Mouse (Mus musculus): ENCODE data around the gene Rab29. TPM values are rescaled to one million over a fixed set of nuclear protein-coding genes. Genes with fewer than 3 reads are reported as not detected.
A peak's percentile ranks its signal among the peaks of the same experiment; 100 is the strongest.

Rab29 gene
- polyA plus RNA-seq, 1 experiment from 2014 or later: 20.1 TPM

- H3K4me2 ChIP-seq (replicated peaks; ENCODE audit: low read depth, low read length): peak overlapping the region; percentile 82
- peak; percentile 88 for ATAC-seq (ENCODE audit: low FRiP score, low TSS enrichment)
- H3K9ac ChIP-seq (replicated peaks; ENCODE audit: low read length): peak overlapping the region; percentile 99
- 0 out of 2 replicates have a peak, but pooled peaks cover under 1% of the 10 kb centered on the region for H3K36me3 ChIP-seq (ENCODE audit: insufficient read depth, low read length)
- peak overlapping the region; percentile 98 for H3K27ac ChIP-seq (ENCODE audit: low read length)
- WGBS: under 1% methylated on average over 76 of the region's 88 CpGs
- H3K4me1 ChIP-seq (ENCODE audit: insufficient read depth, low read length): peaks cover 17% of the 10 kb centered on the region
- peak overlapping the region; percentile 97 for H3K4me3 ChIP-seq (ENCODE audit: low read length)
- peaks cover 5% of the 10 kb centered on the region; the same call in 1 of the 2 replicates for H3K27me3 ChIP-seq (ENCODE audit: insufficient read depth, low read length)
- H3K9me3 ChIP-seq (ENCODE audit: low read length): no peaks in the 10 kb centered on the region
These were observed 43.9 kb downstream of the Rab29 start for GRCm38 (mm10) chr1:131910674-131911558.

GRCm38 (mm10) chr1:131917634-131918033 is 50.6 kb downstream of the Rab29 start:
- no peak overlapping the region for H3K4me3 ChIP-seq (ENCODE audit: low read length)
- no peak overlapping the region for H3K27ac ChIP-seq (ENCODE audit: low read length)
- WGBS: 58% methylated on average over 6 of the region's 6 CpGs
- H3K27me3 ChIP-seq (ENCODE audit: insufficient read depth, low read length): no peaks in the 10 kb centered on the region
- no peak overlapping the region for H3K9ac ChIP-seq (replicated peaks; ENCODE audit: low read length)
- no peak for ATAC-seq (ENCODE audit: low FRiP score, low TSS enrichment)
- no peaks in the 10 kb centered on the region for H3K9me3 ChIP-seq (ENCODE audit: low read length)
- H3K4me1 ChIP-seq (ENCODE audit: insufficient read depth, low read length): peaks cover 9% of the 10 kb centered on the region
- H3K4me2 ChIP-seq (replicated peaks; ENCODE audit: low read depth, low read length): no peak overlapping the region
- H3K36me3 ChIP-seq (ENCODE audit: insufficient read depth, low read length): peaks cover 31% of the 10 kb centered on the region

- no peak overlapping the region for H3K27ac ChIP-seq (ENCODE audit: low read length)
- no peak overlapping the region for H3K4me2 ChIP-seq (replicated peaks; ENCODE audit: low read depth, low read length)
- no peaks in the 10 kb centered on the region for H3K27me3 ChIP-seq (ENCODE audit: insufficient read depth, low read length)
- peaks cover 9% of the 10 kb centered on the region for H3K4me1 ChIP-seq (ENCODE audit: insufficient read depth, low read length)
- peaks cover 44% of the 10 kb centered on the region for H3K36me3 ChIP-seq (ENCODE audit: insufficient read depth, low read length)
- no peaks in the 10 kb centered on the region for H3K9me3 ChIP-seq (ENCODE audit: low read length)
- 90% methylated on average over 2 of the region's 2 CpGs for WGBS
- ATAC-seq (ENCODE audit: low FRiP score, low TSS enrichment): no peak
- H3K4me3 ChIP-seq (ENCODE audit: low read length): no peak overlapping the region
- no peak overlapping the region for H3K9ac ChIP-seq (replicated peaks; ENCODE audit: low read length)
These were observed 52.0 kb downstream of the Rab29 start for GRCm38 (mm10) chr1:131919052-131919451.

DNA sequence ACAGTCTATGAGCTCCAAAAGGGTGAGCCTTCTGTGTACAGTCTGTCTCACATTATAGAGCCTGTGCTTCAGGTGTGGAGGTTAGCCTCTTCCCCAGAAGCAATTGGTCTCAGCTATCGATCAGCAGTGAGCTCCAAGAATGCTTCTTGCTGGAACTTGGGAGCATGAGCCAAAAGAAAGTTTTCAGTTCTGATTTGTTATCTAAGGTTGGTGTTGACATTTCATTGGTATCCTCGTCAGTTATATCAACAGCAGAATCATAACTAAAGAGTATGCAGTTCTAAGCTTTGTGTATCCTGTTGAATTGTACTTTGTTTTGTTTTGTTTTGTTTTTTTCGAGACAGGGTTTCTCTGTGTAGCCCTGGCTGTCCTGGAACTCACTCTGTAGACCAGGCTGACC is 55.1 kb downstream of the Rab29 start:
- Histone ChIP-seq H3K36me3 (ENCODE audit: insufficient read depth, low read length) (peaks cover 62% of the 10 kb centered on the region), H3K4me3 (ENCODE audit: low read length) (no peak overlapping the region), H3K4me2 (replicated peaks; ENCODE audit: low read depth, low read length) (no peak overlapping the region), H3K4me1 (ENCODE audit: insufficient read depth, low read length) (0 out of 2 replicates have a peak, but pooled peaks cover 3% of the 10 kb centered on the region), H3K9me3 (ENCODE audit: low read length) (no peaks in the 10 kb centered on the region), H3K27ac (ENCODE audit: low read length) (no peak overlapping the region), H3K27me3 (ENCODE audit: insufficient read depth, low read length) (no peaks in the 10 kb centered on the region), H3K9ac (replicated peaks; ENCODE audit: low read length) (no peak overlapping the region)
- WGBS: 94% methylated on average over 3 of the region's 3 CpGs
- no peak for ATAC-seq (ENCODE audit: low FRiP score, low TSS enrichment)

Other genes starting within 250 kb of the Rab29 start
- gene Ctse, start 228.9 kb upstream of the Rab29 start, polyA plus RNA-seq (2015; fragmentation: Nextera tagmentation; extraction: Ambion mirVana): 11.4 and 14.1 TPM in 2 replicates
- gene Rab7b, start 178.5 kb upstream of the Rab29 start, polyA plus RNA-seq (2015; fragmentation: Nextera tagmentation; extraction: Ambion mirVana): 2.1 TPM in 2 replicates
- gene Slc26a9, start 123.2 kb upstream of the Rab29 start, polyA plus RNA-seq (2015; fragmentation: Nextera tagmentation; extraction: Ambion mirVana): 0.16 and 0.33 TPM in 2 replicates
- 4.2 and 5.0 TPM in 2 replicates for gene Pm20d1, start 69.8 kb upstream of the Rab29 start, polyA plus RNA-seq (2015; fragmentation: Nextera tagmentation; extraction: Ambion mirVana)
- gene Slc41a1, start 39.7 kb upstream of the Rab29 start, polyA plus RNA-seq (2015; fragmentation: Nextera tagmentation; extraction: Ambion mirVana): 16.0 and 16.1 TPM in 2 replicates
- 77.9 and 83.0 TPM in 2 replicates for gene Nucks1, start 43.3 kb downstream of the Rab29 start, polyA plus RNA-seq (2015; fragmentation: Nextera tagmentation; extraction: Ambion mirVana)
- gene Slc45a3, start 95.7 kb downstream of the Rab29 start, polyA plus RNA-seq (2015; fragmentation: Nextera tagmentation; extraction: Ambion mirVana): 8.6 and 9.7 TPM in 2 replicates
- 19.0 and 23.2 TPM in 2 replicates for gene Elk4, start 140.4 kb downstream of the Rab29 start, polyA plus RNA-seq (2015; fragmentation: Nextera tagmentation; extraction: Ambion mirVana)
- gene Mfsd4a, start 200.8 kb downstream of the Rab29 start, polyA plus RNA-seq (2015; fragmentation: Nextera tagmentation; extraction: Ambion mirVana): 17.5 and 18.5 TPM in 2 replicates